Mouse (Mus musculus) c-Kit-positive CD71-positive TER-119-negative erythroid progenitor cells, embryonic 14.5 days (primary cell): ENCODE measurements around the gene Grin2b.

Experiments
- DNase-seq: peaks from one replicate; pipeline ENCODE4 v3.0.0-alpha.2; 2013; ENCODE audit warnings: low read depth

Gene Grin2b

DNA sequence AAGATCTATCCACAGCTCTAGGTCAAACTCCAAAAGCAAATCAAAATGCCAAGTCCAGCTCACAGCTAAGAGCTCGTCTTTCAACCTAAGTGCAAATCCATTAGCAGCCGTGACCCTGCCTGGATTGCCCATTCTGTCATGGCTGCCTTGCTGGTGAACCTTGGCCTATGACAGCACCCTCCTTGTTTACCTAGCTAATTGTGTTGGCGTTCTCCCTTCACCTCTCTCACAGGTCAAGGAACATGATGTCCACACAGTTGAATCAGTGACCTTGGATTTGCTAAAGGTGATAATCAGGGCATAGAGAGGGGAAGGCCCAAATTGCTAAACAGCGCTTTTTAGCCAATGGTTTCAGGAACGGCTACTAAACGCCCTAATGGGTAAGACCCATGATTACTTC, 165.2 kb downstream of the Grin2b start:
- DNase-seq = no peak

DNA sequence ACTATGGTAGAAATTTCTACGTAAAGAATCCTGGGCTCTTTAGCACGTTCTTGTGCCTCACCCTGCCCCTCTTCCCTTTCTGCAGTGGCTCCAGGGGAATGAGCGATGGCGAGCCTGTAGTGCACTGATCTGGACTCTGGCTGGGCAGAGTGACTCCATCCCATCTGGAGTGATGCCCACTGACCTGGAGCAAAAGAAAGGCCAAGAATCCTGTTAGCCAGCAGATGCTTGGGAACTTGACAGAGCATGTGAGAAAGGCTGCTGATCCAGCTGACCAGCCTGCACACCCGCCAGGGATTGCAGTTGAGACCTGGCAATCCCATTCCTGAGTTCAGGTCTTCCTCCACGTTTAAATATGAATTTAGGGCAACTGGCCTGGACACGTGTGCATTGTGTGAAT, 178.6 kb downstream of the Grin2b start:
- DNase-seq = no peak

DNA sequence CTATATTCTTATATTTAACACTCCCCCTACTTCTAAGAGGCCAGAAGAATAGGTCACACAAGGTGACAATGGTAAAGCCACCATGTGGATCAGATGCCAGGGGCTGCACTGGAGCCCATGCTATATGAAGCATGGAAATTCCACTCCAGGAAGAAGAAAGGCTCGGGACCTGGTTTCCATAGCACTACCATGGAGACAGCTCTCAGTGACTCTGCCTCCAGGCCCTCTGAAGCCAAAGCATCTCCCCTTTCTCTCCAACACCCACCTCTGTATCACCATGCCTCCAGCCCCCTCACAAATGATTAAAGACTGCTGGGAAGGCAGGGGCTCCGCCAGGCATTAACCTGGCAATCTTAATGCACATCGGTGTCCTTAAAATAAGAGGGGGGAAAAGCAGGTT, 179.4 kb downstream of the Grin2b start:
- DNase-seq = no peak

DNA sequence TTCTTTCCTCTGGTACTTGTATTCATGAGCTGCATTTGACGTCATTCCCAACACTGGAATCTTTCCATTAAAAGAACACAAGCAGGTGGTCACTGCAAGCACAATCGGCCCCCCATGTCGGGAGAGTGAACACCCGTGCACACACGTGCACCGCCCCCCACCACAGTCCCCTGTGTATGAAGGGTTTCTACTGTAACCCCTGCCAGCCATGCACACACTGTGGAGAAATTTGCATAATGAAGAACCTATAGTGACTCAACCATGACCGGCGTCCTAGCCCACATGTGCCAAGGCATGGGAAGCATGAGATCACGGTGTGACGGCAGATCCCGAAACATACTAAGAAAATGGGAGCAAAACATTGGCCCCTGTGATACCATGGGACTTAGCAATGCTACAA, 179.9 kb downstream of the Grin2b start:
- DNase-seq = no peak

DNA sequence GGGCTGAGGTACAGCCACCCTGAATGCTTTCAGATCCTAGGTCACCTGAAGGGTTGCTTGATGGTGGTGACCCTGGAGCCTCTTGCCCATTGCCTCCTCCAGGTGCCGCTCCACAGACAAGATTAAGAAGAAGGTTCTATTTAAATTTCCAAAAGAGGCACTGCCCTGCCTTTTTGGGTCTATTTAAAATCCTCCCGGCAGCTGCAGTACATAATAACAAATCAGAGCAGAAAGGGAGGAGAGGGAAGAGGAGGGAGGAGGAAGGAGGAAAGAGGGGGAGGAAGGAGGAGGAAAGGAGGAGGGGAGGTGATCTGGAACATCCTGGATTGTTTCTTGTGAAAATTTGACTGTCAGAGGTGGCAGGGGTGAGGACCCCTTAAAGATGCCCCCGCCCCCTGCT, 197.2 kb downstream of the Grin2b start:
- no peak for DNase-seq

DNA sequence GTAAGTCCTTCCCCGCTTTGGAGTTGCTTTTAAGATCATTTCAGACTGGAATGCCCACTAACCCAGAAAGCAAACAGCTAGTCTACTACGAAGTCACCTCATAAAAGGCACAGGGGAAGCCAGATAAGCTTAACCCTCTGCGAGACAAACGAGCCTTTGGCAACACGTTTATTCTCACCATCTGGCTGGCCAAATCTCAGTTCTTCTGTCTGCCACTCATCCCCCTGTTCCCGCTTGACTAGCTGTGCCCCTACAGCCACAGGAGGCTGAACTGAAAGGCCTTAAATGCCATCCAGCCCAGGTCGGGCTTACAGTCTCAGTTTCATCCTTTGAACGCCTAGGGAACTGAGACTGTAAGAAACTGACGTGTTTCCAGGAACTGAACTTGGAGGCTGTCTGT, 200.8 kb downstream of the Grin2b start:
- no peak for DNase-seq

DNA sequence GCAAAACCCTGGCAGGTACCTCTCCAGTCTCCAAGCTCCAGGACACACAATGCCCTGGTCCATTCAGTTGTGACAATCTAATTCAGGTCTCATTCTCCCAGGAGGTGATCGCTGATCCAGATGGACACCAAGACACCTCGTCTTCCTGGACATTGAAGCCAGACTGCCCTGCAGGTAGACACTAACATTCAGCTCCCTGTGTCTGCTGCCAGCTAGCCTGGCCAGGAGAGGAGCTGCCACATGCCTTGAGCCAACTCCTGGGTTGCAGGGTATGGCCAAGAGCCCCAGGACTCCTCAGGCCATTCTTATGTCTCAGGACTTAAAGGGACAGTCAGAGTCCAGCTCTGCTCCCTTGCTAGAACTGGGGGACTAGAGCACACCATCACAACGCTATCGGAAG, 201.8 kb downstream of the Grin2b start:
- DNase-seq = no peak

DNA sequence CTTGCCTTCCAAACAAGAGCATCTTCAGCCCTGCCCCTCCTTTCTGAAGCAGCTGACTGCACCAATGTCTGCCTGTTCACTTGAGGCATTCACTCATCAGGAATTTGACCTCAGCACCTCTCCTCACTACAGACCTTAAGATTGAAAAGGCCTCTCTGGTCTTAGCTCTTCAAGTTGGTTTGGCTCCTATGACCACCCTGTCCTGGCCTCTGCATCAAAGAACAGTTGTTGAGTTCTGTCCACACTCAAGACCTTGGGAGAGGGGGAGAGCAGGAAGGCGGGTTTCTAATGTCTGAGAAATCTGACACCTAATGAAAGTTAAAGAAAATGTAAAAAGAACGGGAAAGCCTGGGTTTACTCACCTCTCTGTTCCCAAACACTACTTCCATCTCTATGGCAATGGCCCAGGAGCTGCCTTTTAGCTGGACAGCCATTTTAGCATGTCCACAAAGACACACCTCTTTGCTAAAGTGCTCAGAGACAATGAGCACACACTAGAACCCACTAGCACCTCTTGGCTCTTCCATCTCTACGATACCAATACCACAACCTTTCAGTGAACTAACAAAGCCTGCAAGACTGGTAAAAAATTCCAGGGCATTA, 202.5 kb downstream of the Grin2b start:
- DNase-seq = no peak

DNA sequence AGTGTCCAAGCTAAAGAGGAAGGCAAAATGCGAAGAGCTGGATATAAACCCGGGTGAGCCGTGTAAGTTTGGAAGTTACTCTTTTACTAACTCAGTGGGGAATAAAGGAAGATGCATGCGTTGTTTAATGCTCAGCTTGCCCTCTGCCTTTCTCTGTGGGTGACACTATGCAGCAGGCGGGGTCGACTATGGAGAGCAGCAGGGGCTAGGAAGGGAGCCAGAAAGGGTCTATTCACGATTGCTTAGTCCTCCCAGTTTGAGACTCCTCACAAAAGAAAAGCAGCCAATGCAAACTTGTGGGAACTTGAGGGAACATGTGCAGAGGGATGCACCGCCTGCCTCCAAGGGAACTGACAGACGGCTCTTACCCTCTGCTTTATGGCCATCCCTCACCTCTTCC, 211.5 kb downstream of the Grin2b start:
- no peak for DNase-seq

DNA sequence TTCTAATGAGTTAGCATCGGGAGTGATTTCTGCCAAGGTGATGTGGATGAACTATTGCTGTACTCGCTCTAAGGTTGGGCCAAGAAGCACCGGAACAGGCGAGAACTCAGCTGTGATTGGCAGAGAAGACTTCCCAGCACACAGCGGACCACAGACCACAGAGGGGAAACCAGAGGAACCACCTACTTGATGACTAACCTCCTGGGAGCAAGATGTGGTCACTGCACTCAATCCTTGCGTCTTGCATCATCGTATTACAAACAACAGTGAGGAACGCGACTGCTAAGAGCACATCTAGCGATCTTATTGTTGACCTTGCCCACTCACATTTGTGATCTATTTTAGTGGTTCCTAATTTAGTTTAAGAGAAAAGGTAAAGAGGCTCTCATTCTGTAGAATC, 213.7 kb downstream of the Grin2b start:
- no peak for DNase-seq

DNA sequence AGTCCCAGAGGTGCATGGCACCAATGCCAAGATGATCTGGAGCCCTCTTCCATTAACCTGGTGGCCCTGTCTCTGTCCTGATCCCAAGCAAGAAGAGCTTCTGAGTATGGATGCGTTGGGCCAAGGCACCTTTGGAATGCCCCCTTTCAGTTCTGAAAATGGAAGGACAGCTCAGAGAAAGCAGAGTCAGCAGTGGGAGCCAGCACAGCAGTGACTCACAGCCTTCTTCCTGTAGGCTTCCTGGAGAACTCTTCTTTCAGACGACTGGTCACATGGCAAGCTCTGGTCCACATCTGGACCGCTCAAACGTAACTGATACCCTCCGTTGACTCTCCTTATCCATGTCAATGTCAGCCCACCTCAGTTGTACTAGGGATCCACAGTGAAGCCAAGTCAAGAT, 221.6 kb downstream of the Grin2b start:
- DNase-seq = no peak

DNA sequence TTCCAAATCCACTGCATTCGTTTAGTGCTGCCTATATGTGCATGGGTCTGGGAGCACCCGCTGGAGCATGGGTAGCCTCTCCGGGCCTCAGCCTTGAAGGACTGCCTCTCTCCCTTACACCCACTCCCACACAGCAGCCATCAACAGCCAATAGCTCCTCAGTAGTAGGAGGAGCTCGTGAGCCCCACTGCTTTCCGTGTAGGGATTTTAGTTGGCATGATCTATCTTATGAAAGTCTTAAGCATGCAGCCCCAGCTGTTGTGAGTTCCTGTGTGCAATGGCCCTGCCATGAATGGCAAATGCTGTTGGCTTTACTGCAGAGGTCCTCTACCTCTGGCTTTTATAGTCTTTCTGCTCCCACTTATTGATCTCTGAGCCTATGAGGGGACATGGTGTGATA, 227.8 kb downstream of the Grin2b start:
- no peak for DNase-seq

DNA sequence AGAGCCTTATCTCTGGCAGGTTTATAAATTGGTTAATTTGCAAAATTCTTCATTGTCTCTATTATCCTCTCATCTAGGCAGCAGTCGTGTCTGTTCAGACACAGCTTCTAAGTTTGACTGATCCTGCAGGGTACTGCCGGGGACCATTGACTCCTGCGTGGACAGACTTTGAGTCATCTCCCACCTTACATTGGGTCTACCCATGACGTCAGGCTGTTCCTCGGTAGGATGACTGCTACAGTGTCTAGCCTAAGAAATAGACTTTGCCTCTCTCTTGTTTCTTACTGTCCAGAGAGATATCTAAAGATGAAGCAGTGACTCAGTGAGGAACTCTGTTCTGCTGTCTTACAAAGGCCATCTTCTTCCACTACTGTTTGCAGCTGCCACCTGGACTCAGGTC, 229.0 kb downstream of the Grin2b start:
- DNase-seq = no peak

DNA sequence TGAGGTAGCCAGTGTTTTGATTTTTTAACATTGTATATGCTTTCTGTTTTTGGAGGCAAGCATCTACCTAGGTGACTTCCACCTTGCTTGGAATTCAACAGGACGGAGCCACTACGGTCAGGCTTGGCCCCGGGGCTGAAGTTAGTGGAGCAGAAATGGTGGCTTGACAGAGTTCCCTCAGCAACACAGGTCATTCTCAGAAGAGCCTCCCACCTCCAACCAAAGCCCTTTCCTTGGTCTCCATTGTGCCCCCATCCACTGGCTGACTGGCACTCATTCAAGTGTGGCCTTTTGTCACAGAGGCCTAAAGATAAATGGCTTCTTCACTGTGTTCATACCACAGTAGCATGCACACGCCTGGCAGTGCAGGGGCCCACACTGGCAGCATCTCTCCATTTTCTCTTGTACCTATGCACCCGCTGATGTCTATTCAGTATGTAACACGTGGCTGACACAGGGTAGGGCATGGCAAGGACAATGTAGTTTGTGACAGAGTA, 230.1 kb downstream of the Grin2b start:
- DNase-seq = no peak

DNA sequence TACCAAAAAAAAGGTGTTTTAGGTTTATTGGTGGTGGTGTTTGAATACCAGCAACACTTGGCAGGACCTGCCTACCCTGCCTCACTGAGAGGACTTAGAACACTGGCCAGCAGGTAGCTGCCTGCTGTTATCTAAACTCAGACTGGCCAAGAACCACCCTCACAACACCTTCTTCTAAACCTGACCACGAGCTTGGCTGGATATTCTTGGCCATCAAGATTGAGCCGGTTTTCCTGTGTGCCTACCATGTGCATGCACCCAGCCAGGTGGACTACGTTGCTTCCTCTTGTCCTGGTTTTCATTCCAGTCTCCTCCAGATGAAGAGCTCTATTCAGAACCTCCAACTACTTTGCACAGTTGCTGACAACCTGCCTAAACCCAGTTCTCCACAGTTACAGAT, 240.4 kb downstream of the Grin2b start:
- no peak for DNase-seq

DNA sequence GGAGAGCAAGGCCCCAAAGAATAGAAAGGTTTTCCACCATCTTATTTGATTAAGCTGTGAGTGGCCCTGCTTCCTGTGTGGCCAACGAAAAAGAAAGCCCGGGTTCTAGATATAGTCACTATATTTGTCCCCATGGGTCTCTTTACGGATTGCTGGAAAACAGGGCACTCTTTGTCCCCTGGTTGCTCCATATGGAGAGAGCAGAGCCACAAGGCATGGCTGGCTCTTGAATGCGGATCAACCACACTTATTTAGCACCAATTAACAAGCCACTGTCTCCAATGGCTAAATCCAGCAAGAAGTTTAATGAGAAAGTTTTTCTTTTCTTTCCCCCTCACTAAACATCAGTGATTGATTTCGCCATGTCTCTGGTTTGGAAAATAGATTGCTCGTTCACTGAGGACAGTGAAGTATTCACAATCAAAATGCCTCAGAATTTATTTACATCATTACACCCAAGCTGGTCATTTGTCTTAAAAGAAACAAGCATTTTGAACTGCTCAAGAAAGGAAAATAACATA, 240.9 kb downstream of the Grin2b start:
- DNase-seq = no peak

DNA sequence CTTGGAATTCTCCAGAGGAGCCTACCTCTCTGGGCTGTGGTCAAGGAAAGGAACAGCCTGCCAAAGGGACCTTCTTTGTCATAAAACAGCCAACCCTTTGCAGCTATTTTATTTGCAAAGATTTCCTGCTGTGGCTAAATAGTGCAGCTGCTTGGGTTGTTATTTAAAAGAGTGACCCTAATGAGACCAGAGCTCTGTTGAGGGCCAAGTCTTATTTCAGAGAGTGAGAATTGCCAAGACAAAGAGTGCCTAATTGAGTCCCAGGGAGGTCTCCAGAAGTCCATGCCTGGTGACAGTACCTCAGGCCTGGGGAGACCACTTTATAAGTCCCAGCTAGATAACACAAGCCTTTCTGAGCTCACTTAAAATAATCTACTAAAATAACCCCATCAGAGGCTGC, 255.6 kb downstream of the Grin2b start:
- no peak for DNase-seq

DNA sequence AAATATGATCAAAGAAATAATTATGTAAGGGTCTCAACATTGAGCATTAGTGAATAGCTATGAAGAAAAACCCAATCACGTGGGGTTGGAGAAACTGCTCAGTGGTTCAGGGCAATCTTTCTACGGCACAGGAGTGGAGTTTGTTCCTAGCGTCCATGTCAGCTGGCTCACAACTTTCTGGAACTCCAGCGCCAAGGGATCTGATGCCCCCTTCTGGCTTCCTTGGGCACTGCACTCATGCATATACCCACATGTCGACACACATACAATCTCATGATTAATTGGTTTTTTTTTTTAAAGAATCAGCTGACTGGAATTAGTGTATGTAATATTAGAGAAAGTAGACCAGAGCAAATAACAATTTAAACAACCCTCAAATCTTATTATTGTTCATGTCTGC, 258.7 kb downstream of the Grin2b start:
- DNase-seq = no peak

DNA sequence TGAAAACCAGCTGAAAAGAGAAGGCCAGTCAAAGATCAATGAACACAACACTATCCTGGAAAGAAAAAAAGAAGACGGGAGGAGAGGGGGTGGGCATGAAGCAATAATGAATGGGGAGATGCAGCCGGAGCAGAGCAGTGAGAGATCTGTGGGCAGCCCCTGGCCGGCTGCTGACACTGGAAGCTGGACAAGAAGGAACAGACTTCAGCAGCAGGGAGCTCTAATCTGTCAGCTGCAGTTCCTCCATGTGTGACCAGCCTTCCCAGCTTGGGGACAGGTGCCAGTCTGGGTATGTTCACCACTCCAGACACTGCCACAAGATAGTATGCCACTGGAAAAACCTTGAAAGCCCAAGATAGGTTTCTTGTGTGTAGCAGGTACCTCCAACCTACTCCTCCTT, 261.2 kb downstream of the Grin2b start:
- no peak for DNase-seq

DNA sequence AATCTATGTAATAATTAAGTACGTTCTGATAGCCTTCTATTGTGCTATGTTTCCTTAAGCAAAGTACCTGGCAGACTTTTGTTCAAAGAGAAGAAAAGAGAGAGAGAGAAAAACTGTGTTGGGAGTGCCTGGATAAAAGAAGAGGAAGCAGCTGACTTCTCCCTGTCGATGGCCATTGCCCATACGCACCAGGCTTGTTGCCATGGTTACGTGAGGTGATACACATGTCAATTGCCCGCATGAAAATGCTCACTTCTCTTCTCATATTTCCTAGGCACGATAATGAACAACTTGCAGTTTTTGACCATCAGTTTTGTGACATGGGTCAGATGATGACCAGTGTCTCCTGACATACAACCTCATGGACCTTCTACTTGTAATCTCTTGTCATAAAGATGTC, 262.2 kb downstream of the Grin2b start:
- no peak for DNase-seq

DNA sequence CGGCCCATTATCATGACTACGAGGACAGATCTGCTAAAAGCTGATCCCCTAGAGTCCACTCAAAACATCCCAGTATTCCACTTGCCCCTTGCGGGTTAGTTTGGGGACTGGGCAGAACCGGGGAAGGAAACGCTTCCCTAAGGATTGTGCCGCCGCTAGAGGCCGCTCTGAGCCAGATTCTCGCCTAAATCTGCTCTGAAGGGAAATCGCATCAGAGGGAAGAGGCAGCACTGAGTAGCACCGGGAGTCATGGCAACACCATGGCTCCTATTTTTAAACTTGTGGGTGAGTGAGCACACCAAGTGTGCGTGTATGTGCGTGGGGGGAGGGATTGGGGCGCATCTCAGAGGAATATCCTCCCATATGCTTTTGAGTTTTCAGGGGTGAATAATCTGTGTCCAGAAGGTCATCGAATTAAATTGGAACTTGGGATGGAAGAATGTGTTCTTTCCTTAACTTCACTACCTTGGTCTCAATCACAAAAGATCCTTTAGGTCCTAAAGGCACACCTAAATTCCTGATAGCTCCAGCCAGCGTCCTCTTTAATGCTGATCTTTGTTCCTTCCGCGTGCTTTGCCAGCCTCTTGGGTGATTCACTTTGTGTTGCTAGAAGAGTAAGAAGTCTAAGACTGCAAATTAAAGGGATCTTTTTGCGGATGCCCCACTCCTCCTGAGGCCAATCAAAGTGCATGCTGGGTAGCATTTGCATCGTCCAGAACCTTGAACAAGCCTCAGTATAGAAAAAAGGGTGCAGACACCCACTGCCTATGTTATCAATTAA, 265.6 kb downstream of the Grin2b start:
- DNase-seq = no peak

DNA sequence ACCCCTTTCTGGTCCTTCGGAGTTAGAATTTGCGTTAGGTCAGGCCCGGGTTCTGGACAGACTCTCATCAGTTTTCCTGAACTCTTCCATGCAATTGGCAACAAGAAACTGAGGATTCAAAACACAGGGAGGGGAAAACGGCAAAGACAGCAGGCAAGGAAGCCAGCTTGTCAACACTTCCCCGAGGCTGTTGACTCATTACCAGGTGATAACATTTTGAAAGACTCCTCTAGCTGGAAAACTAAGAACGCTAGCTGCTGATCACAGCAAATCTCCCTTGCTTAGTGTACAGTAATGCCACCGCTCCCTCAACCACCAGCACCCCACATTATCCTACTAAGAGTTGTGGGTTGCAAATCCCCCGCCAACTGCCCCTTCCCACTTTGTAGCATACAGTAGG, 266.2 kb downstream of the Grin2b start:
- no peak for DNase-seq

DNA sequence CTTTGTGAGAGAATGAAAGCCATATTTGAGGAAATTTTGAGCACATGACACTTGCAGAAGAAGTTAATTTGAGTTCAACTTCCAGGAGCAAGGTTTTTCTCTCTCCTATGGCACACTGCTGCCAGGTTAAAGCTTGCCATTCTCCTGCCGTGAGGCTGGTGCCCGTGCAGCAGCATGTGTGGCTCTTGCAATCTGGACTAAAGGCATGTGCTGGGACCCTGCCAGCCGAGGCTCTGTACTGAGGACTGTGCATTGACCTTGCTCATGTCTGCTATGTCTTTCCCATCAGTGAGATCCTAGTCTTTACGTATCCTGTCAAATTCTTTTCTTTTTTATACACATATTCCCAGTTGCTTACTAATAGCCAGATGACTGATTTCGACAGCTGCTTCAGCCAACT, 268.9 kb downstream of the Grin2b start:
- DNase-seq = no peak

DNA sequence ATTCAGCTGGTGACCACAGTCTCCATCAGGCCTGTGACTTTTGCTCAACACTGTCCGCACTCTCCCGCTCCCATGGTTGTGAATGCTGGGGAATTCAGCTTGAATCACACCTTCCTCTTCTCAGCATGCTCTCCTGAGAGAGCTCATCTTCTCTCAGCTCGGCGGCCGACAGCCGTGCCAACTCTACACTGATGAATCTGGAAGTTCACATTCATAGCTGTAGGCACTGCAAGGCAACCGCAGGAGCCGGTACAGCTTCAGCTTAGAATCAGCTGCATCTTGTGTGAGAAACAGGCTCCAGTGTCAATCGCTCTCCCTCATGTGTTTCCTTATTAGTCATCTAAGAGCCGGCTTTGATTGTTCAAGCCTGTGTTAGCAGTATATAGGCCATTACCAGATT, 272.9 kb downstream of the Grin2b start:
- DNase-seq = no peak
